Mouse (Mus musculus): Measurements from ENCODE around the gene Glod4.

DNA sequence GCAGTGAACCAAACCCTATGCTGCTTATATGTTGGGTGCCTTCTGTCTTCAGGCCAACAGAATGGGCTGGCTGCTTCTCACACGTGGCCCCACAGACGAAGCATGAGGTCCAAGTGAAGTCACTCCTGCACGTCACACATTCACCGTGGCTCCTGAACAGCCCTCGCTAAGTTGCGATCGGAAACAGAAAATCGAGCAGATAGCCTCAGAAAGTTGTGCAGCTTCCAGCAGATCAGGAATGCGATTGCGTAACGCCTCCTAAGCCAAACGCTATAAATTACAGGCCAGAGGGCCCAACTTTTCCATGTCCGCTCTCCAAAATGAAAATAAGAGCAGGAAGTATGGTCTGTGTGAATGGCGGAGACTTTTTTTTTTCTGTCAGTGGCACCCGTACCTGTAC lies 48.9 kb upstream of the Glod4 start:
- TF ChIP-seq CTCF (IDR thresholded peaks at IDR 0.05), result no peak
- no peak; the same call in 1 of the 2 replicates for TF ChIP-seq EP300 (IDR thresholded peaks at IDR 0.05)
